Mouse (Mus musculus): ENCODE results near the gene Mylip.

- TF ChIP-seq GATA1 (IDR thresholded peaks at IDR 0.05; ENCODE audit: low read length) (no peak), TAL1 (IDR thresholded peaks at IDR 0.05; ENCODE audit: low read length) (no peak)
These were observed 45.6 kb upstream of the Mylip start for GRCm38 (mm10) chr13:45343966-45344365.

All from erythroblast, embryonic 14.5 days (primary cell).